Mouse (Mus musculus): ENCODE measurements around the gene Fndc3b. TPM values are rescaled to one million over a fixed set of nuclear protein-coding genes. Genes with fewer than 3 reads are reported as not detected.

The Fndc3b gene
- total RNA-seq, 2 experiments from 2014 or later: 13.0 to 29.8 TPM

GRCm38 (mm10) chr3:27520391-27520790, 190.7 kb downstream of the Fndc3b start:
- ATAC-seq (ENCODE audit: poor library complexity, severe bottlenecking): no peak

- ATAC-seq (ENCODE audit: poor library complexity, severe bottlenecking): no peak
These were observed 191.6 kb downstream of the Fndc3b start for GRCm38 (mm10) chr3:27519481-27519880.

GRCm38 (mm10) chr3:27518935-27519334, 192.2 kb downstream of the Fndc3b start:
- ATAC-seq (ENCODE audit: poor library complexity, severe bottlenecking): no peak

- no peak for ATAC-seq (ENCODE audit: poor library complexity, severe bottlenecking)
These were observed 194.6 kb downstream of the Fndc3b start for GRCm38 (mm10) chr3:27516536-27516935.

GRCm38 (mm10) chr3:27511765-27512164, 199.3 kb downstream of the Fndc3b start:
- ATAC-seq (ENCODE audit: poor library complexity, severe bottlenecking): no peak

GRCm38 (mm10) chr3:27506886-27507285, 204.2 kb downstream of the Fndc3b start:
- no peak for ATAC-seq (ENCODE audit: poor library complexity, severe bottlenecking)

GRCm38 (mm10) chr3:27505582-27505981, 205.5 kb downstream of the Fndc3b start:
- ATAC-seq (ENCODE audit: poor library complexity, severe bottlenecking): no peak

GRCm38 (mm10) chr3:27503279-27504038, 207.6 kb downstream of the Fndc3b start:
- ATAC-seq (ENCODE audit: poor library complexity, severe bottlenecking): no peak

- no peak for ATAC-seq (ENCODE audit: poor library complexity, severe bottlenecking)
These were observed 215.6 kb downstream of the Fndc3b start for GRCm38 (mm10) chr3:27495296-27496073.

- no peak for ATAC-seq (ENCODE audit: poor library complexity, severe bottlenecking)
These were observed 216.4 kb downstream of the Fndc3b start for GRCm38 (mm10) chr3:27494698-27495097.

GRCm38 (mm10) chr3:27494066-27494465, 217.0 kb downstream of the Fndc3b start:
- no peak for ATAC-seq (ENCODE audit: poor library complexity, severe bottlenecking)

GRCm38 (mm10) chr3:27491821-27492220, 219.3 kb downstream of the Fndc3b start:
- ATAC-seq (ENCODE audit: poor library complexity, severe bottlenecking): no peak

- no peak for ATAC-seq (ENCODE audit: poor library complexity, severe bottlenecking)
These were observed 219.7 kb downstream of the Fndc3b start for GRCm38 (mm10) chr3:27491367-27491766.

GRCm38 (mm10) chr3:27490891-27491290, 220.2 kb downstream of the Fndc3b start:
- ATAC-seq (ENCODE audit: poor library complexity, severe bottlenecking): no peak

- no peak for ATAC-seq (ENCODE audit: poor library complexity, severe bottlenecking)
These were observed 221.6 kb downstream of the Fndc3b start for GRCm38 (mm10) chr3:27489550-27489949.

GRCm38 (mm10) chr3:27485141-27485540, 226.0 kb downstream of the Fndc3b start:
- no peak for ATAC-seq (ENCODE audit: poor library complexity, severe bottlenecking)

- ATAC-seq (ENCODE audit: poor library complexity, severe bottlenecking): no peak
These were observed 226.4 kb downstream of the Fndc3b start for GRCm38 (mm10) chr3:27484698-27485097.

GRCm38 (mm10) chr3:27483762-27484161, 227.3 kb downstream of the Fndc3b start:
- ATAC-seq (ENCODE audit: poor library complexity, severe bottlenecking): no peak

- no peak for ATAC-seq (ENCODE audit: poor library complexity, severe bottlenecking)
These were observed 227.8 kb downstream of the Fndc3b start for GRCm38 (mm10) chr3:27483321-27483720.

- ATAC-seq (ENCODE audit: poor library complexity, severe bottlenecking): no peak
These were observed 229.4 kb downstream of the Fndc3b start for GRCm38 (mm10) chr3:27481738-27482137.

- no peak for ATAC-seq (ENCODE audit: poor library complexity, severe bottlenecking)
These were observed 231.7 kb downstream of the Fndc3b start for GRCm38 (mm10) chr3:27479378-27479777.

- ATAC-seq (ENCODE audit: poor library complexity, severe bottlenecking): no peak
These were observed 232.4 kb downstream of the Fndc3b start for GRCm38 (mm10) chr3:27478563-27479156.

Data from megakaryocyte, adult 5-6 weeks (primary cell).